Mouse (Mus musculus) limb, embryonic 11.5 days (tissue): ENCODE results near the gene Bnip3. TPM values are rescaled to one million over a fixed set of nuclear protein-coding genes. Genes with fewer than 3 reads are reported as not detected.
A peak's percentile ranks its signal among the peaks of the same experiment; 100 is the strongest.

ENCODE experiments used
- ATAC-seq: fragments of 200-750 bp; cut with Nextera tagmentation; 2 replicates; pipeline ENCODE4 v1.8.0; 2017; ENCODE audit warnings: low read depth; ENCODE audit not compliant: insufficient number of reproducible peaks, low FRiP score, low TSS enrichment
- DNase-seq: peaks from one replicate; pipeline ENCODE4 v3.0.0-alpha.2; 2015; ENCODE audit warnings: low spot score
- H3K27ac ChIP-seq: fragments of 300-500 bp; sonication (generic); replicated peaks from 2 replicates; pipeline ENCODE4 v1.5.1; 2014; ENCODE audit warnings: low read depth, mild to moderate bottlenecking, low read length
- H3K27me3 ChIP-seq: fragments of 300-500 bp; sonication (generic); 2 replicates; pipeline ENCODE4 v1.6.1; 2014; ENCODE audit warnings: mild to moderate bottlenecking, low read length, mixed read lengths; ENCODE audit not compliant: control insufficient read depth, insufficient read depth
- H3K36me3 ChIP-seq: fragments of 300-500 bp; sonication (generic); 2 replicates; pipeline ENCODE4 v1.6.1; 2014; ENCODE audit warnings: mild to moderate bottlenecking, low read length, moderate library complexity, mixed read lengths; ENCODE audit not compliant: control insufficient read depth, insufficient read depth
- H3K4me1 ChIP-seq: fragments of 300-500 bp; sonication (generic); 2 replicates; pipeline ENCODE4 v1.6.1; 2014; ENCODE audit warnings: low read length, mixed read lengths; ENCODE audit not compliant: control insufficient read depth, insufficient read depth
- H3K4me2 ChIP-seq: fragments of 300-500 bp; sonication (generic); 2 replicates; pipeline ENCODE4 v1.6.1; 2014; ENCODE audit warnings: low read depth, mild to moderate bottlenecking, moderate library complexity; ENCODE audit not compliant: severe bottlenecking
- H3K4me3 ChIP-seq: fragments of 300-500 bp; sonication (generic); 2 replicates; pipeline ENCODE4 v1.5.1; 2014; ENCODE audit warnings: low read depth, low read length
- H3K9ac ChIP-seq: fragments of 300-500 bp; sonication (generic); 2 replicates; pipeline ENCODE4 v1.6.1; 2014; ENCODE audit warnings: mild to moderate bottlenecking, low read length
- H3K9me3 ChIP-seq: fragments of 300-500 bp; sonication (generic); 2 replicates; pipeline ENCODE4 v1.6.1; 2016; ENCODE audit warnings: low read length; ENCODE audit not compliant: control insufficient read depth
- WGBS: fragments of 180-500 bp; shearing (Covaris S2); extraction: QIAGEN DNeasy Blood & Tissue Kit; methylation state at CpG from one replicate; pipeline ENCODE4 v1.1.7; 2014; 5-methylcytosine and 5-hydroxymethylcytosine counted together
- polyA plus RNA-seq: library from polyadenylated mRNA; unstranded; fragments of >200 nt; fragmentation: Nextera tagmentation; extraction: Ambion mirVana; gene quantifications from 2 replicates; pipeline ENCODE4 v1.2.1, GENCODE M21; 2014

The Bnip3 gene
- polyA plus RNA-seq, 1 experiment from 2014 or later = 117 TPM

DNA sequence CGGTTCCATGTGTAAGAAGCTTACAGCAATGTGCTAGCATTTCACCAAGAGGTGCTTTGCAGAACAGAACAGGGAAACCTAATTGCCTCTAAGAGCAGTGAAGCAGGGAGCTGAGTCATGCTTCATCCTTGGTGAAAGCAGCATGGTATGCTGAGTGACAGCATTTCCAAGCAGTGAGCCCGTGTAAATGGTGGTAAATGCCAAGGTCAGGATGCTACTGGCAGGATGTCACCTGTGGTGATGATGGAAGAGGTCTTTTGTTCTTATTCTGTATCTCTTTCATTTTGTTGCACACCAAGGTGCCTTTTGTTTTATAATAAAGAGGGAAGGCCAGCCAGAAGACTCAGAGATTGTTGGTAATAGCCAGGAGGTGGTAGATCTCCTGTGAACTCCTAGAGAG is 52.6 kb downstream of the Bnip3 start:
- whole genome bisulfite sequencing = 86% methylated on average over 2 of the region's 2 CpGs
- H3K9me3 ChIP-seq = no peaks in the 10 kb centered on the region
- H3K4me2 ChIP-seq = no peak overlapping the region
- no peaks in the 10 kb centered on the region for H3K27me3 ChIP-seq
- H3K27ac ChIP-seq = no peak overlapping the region
- H3K4me1 ChIP-seq = no peaks in the 10 kb centered on the region
- no peak overlapping the region for H3K4me3 ChIP-seq
- ATAC-seq (no peak), DNase-seq (no peak)
- peaks cover 4% of the 10 kb centered on the region; the same call in 1 of the 2 replicates for H3K36me3 ChIP-seq
- no peak overlapping the region for H3K9ac ChIP-seq

DNA sequence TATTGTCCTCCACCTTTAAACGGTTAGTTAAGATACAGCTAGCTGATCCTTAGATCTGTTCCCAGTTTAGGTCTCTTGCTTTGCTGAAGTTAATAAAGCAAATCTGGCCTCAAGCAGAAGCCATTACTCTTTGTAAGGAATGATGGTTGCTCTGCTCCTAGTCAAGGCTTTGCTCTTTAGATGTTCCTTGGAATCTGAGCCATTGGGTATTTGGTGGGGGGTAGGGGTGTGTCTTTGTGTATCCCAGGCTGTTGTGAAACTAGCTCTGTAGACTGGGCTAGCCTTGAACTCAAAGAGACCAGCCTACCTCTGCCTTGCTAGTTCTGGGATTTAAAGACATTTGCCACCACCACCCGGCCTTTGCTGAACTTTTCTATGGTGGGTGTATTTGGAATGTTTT is 55.1 kb downstream of the Bnip3 start:
- Histone ChIP-seq H3K4me1 (no peaks in the 10 kb centered on the region), H3K9me3 (no peaks in the 10 kb centered on the region), H3K27me3 (no peaks in the 10 kb centered on the region), H3K36me3 (peaks cover 4% of the 10 kb centered on the region; the same call in 1 of the 2 replicates), H3K27ac (no peak overlapping the region), H3K4me3 (no peak overlapping the region), H3K9ac (no peak overlapping the region), H3K4me2 (no peak overlapping the region)
- whole genome bisulfite sequencing = 95% methylated on average over 2 of the region's 2 CpGs
- DNase-seq = no peak
- no peak for ATAC-seq

DNA sequence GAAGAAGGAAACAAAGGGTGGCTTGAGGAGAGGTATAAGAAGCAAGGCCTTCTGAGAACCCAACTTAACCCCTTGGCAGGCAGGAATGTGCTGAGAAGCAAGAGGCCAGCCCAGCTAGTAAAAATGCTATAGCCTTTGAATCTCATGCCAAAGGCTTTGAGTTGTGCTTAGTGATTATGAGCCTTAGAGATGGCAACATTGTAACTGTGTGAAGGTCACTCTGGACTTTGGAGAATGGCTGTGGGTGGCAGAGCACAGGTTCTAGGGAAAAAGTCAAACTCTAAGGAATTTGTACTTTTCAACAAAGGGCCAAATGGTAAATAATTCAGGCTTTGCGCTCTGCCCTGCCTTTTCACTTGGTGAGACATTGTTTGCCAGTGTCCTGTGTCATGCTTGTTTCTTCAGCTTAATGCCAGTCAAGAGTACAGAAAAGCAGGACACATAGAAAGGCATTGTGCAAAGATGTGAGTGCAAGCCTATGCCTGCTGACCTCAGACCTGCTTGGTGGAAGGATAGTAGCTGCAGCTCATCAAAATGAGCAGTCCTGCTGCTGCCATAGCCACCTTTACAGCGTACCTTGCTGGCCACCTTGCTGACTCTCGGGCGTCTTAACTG is 55.8 kb downstream of the Bnip3 start:
- no peak overlapping the region for H3K27ac ChIP-seq
- no peak for ATAC-seq
- H3K27me3 ChIP-seq = no peaks in the 10 kb centered on the region
- 96% methylated on average over 4 of the region's 4 CpGs for WGBS
- no peak overlapping the region for H3K4me2 ChIP-seq
- H3K9ac ChIP-seq = no peak overlapping the region
- peaks cover 4% of the 10 kb centered on the region; the same call in 1 of the 2 replicates for H3K36me3 ChIP-seq
- no peaks in the 10 kb centered on the region for H3K4me1 ChIP-seq
- no peaks in the 10 kb centered on the region for H3K9me3 ChIP-seq
- no peak overlapping the region for H3K4me3 ChIP-seq
- DNase-seq = no peak

DNA sequence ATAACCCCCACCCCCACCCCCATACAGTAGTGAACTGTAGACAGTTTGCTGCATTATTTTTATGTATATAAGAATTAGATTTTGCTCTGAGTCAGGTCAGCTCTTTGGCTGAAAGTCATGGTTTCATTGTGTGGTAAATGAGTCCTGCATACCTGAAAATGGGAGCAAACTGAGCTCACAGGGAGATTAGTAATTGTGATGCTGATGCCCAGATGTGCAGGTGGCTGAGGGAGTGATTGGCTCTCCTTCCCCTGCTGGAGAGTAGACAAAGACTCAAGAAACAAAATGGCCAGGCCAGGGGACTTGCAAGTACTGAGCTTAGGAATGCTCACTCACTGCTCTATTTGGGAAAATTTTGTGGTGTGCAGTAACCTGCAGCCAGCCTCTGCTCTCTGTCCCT is 59.2 kb downstream of the Bnip3 start:
- Histone ChIP-seq H3K27me3 (no peaks in the 10 kb centered on the region), H3K27ac (no peak overlapping the region), H3K9ac (no peak overlapping the region)

DNA sequence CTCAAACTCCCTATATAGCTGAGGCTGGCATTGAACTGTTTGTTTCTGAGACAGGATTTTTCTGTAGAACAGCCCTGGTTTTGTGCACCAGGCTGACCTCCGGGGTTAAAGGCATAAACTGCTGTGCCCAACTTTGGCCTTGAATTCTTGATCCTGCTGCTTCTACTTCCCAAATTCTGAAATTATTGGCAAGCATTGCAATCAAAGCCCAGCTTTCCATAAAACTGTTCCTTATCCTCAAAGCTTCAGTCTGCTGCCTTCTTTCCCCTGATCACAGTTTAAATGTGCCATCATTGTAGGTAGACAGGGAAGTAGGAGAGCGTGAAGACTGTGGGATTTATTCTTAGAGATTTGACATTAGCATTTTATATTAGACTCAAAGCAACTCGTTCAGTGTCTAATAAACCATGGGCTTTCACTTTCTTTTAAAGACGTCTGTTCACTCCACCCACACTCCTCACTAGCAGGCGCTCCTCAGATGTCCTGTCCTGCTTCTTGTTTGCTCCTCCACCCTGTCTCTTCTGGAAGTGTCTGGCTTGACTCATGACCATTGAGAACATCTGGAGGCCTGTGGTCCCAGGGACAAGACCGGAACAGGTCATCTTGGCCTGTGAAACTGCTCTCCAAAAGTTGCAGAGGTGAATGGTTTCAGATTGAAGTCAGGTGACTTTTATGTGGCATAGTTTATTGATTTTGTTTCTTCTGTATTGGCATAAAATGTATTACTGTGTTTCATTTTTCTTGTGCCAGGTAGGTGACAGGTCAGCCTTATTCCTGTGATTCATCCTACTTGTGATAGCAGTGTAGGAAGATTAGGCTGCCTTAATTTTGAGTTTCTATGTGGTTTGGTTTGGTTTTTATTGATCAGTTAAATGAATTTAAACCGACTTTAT is 61.0 kb downstream of the Bnip3 start:
- 76% methylated on average over 7 of the region's 7 CpGs for WGBS
- H3K4me2 ChIP-seq = peak overlapping the region; percentile 64; the same call in 1 of the 2 replicates
- no peaks in the 10 kb centered on the region for H3K9me3 ChIP-seq
- H3K4me3 ChIP-seq = no peak overlapping the region
- no peak for DNase-seq
- peaks cover 6% of the 10 kb centered on the region; the same call in 1 of the 2 replicates for H3K36me3 ChIP-seq
- no peak overlapping the region for H3K27ac ChIP-seq
- peaks cover 8% of the 10 kb centered on the region; the same call in 1 of the 2 replicates for H3K4me1 ChIP-seq
- no peak for ATAC-seq
- no peaks in the 10 kb centered on the region for H3K27me3 ChIP-seq
- H3K9ac ChIP-seq = no peak overlapping the region

More for the DNA sequence above, 59.2 kb downstream of the Bnip3 start:
- Histone ChIP-seq H3K9me3 (no peaks in the 10 kb centered on the region), H3K4me2 (no peak overlapping the region), H3K36me3 (peaks cover 6% of the 10 kb centered on the region; the same call in 1 of the 2 replicates), H3K4me1 (peaks cover 4% of the 10 kb centered on the region; the same call in 1 of the 2 replicates), H3K4me3 (no peak overlapping the region)
- DNase-seq (no peak), ATAC-seq (no peak)

DNA sequence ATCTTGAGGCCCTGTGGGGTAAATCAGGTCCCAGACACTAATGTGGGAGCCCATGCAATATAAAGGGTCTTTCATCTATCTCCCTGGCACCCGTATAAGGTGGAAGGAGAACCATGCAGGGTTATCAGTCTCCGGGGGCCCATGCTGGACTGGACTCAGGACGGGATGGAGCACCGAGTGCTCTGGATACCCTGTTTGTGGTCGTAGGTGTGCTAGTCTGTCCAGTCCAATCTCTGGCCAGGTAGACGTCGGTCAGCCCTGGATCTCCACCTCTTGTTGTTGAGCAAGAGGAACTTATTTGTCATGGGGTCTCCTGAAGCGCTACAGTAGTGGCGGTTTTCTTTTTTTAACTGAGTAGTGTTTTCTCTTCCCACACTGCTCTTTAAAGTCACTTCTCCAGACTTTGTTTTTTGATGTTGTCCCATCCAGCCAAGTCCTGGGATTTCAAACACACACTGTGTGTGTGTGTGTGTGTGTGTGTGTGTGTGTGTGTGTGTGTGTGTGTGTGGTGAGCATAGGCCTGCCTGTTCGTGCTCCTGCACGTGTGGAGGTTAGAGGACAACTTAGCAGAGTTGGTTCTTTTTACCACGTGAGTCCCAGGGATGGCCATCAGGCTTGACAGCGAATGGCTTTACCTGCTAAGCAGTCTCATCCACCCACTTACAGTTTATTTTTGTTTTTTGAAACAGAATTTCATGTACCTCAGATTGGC is 61.8 kb downstream of the Bnip3 start:
- H3K4me1 ChIP-seq = peaks cover 8% of the 10 kb centered on the region; the same call in 1 of the 2 replicates
- H3K27ac ChIP-seq = no peak overlapping the region
- no peak for ATAC-seq
- no peaks in the 10 kb centered on the region for H3K9me3 ChIP-seq
- H3K4me2 ChIP-seq = peak overlapping the region; percentile 64
- H3K9ac ChIP-seq = peak overlapping the region; percentile 95
- no peak for DNase-seq
- no peaks in the 10 kb centered on the region for H3K27me3 ChIP-seq
- 51% methylated on average over 13 of the region's 13 CpGs for WGBS
- H3K4me3 ChIP-seq = peak overlapping the region; percentile 100
- peaks cover 2% of the 10 kb centered on the region; the same call in 1 of the 2 replicates for H3K36me3 ChIP-seq

DNA sequence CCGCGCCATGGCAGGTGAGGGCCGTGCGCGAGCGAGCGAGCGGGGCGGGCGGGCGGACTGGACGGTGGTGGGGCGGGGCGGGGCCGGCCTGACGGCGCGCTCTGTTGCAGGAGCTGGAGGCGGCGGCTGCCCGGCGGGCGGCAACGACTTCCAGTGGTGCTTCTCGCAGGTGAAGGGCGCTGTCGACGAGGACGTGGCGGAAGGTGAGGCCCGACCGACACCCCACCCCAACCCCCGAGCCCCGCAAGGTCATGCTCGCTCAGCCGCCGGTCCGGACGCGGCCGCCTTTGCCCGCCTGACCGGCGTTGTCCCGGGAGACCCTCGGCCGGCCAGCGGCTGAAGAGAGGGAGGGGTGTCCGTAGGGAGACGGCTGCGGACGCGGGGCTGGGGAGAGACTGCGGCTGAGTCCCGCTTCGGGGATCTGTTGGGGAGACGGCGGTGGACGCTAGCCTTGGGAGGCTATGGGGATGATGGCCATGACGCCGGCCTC is 62.8 kb downstream of the Bnip3 start:
- under 1% methylated on average over 43 of the region's 61 CpGs for WGBS
- peak overlapping the region; percentile 100 for H3K4me3 ChIP-seq
- peak overlapping the region; percentile 64 for H3K4me2 ChIP-seq
- no peaks in the 10 kb centered on the region for H3K27me3 ChIP-seq
- ATAC-seq (peak; percentile 81), DNase-seq (peak; percentile 50)
- H3K27ac ChIP-seq = peak overlapping the region; percentile 84
- peak overlapping the region; percentile 95 for H3K9ac ChIP-seq
- H3K4me1 ChIP-seq = peaks cover 8% of the 10 kb centered on the region; the same call in 1 of the 2 replicates
- peaks cover 2% of the 10 kb centered on the region; the same call in 1 of the 2 replicates for H3K36me3 ChIP-seq
- H3K9me3 ChIP-seq = no peaks in the 10 kb centered on the region
